Mouse (Mus musculus): ENCODE data around the gene Nfs1. TPM values are rescaled to one million over a fixed set of nuclear protein-coding genes. Genes with fewer than 3 reads are reported as not detected.

Gene Nfs1
- 71.2 and 77.5 TPM in 2 replicates for total RNA-seq (2021)
- long read RNA-seq, experiment 1, transcript Nfs1-201 (13 exons, 2,051 nt) = major isoform, 150 of 169 reads
- long read RNA-seq, experiment 1, partial matches to known transcripts = 7 of 169 reads
- long read RNA-seq, experiment 1, other reads (novel, unspliced or antisense) = 12 of 169 reads
- long read RNA-seq, experiment 2, transcript Nfs1-201 (13 exons, 2,051 nt) = major isoform, 118 of 139 reads
- long read RNA-seq, experiment 2, partial matches to known transcripts = 9 of 139 reads
- long read RNA-seq, experiment 2, other reads (novel, unspliced or antisense) = 11 of 139 reads

DNA sequence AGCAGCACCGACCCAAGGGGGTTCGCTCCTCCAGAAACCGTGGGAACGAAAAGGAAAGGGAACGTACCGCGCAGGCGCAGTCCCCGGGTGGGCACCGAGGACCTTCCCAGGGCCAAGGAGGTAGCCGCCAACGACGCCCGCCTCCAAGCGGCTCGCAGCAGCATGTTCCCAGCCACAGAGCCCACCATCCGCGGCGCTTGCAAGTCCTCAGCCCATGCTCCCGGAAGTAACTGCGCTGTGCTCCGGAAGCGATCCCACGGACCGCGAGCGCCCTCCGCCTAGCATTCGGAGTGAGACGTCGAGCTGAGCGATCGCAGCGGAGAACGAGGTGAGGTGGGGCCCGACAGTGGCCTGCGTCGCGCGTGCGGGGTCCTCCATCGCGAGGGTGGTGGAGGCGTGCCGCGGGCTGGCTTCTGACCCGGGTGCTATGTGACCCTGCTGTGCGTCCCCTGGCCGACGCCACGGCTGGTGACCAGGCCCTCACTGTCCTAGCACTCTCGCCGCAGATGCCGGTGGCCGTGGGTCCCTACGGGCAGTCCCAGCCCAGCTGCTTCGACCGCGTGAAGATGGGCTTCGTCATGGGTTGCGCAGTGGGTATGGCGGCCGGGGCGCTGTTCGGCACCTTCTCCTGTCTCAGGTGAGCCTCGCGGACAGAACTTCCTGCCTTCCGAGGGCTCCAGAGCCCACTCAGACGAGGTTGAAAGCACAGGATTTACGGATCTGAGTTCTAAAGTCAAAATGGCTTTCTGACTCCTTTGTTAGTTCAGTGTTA lies at the start of gene Nfs1, which contains the start of gene Romo1:
Gene Nfs1, minus strand, starts transcription at position 234 of the 772 bp plus-strand sequence.
Gene Romo1, plus strand, starts transcription at position 87 of the 772 bp plus-strand sequence.
- DNase-seq = peak; percentile 96

DNA sequence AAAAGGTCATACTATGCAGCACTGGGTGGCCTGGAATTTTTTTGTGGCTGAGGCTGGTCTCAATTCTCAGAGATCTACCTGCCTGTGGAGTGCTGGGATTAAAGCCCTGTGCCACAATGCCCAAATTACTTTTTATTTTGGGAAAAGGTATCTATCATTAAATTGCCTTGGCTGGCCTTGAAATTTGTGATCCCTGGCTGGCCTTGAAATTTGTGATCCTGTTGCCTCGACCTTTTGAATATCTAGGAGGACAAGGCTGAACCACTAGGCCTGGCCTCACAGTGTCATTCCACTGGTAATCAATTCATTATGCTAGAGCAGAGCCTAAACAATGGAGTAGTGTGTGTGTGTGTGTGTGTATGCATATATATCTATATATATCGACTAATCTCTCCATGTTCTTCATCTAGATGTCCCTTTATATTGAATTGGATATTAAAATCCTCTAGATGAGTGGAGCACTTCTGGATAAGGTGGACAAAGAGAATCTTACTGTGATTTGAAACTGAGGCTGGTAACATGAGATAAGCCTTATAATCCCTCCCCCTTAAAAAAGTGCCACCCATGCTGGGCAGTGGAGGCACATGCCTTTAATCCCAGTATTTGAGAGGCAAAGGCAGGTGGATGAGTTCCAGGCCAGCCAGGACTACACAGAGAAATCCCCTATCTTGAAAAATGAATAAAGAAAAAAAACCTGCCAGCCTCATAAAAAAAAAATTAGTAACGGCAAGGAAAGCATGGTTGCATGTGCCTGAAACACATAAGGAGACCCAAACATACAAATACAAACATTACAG lies 49.3 kb upstream of the Nfs1 start:
- DNase-seq = no peak

DNA sequence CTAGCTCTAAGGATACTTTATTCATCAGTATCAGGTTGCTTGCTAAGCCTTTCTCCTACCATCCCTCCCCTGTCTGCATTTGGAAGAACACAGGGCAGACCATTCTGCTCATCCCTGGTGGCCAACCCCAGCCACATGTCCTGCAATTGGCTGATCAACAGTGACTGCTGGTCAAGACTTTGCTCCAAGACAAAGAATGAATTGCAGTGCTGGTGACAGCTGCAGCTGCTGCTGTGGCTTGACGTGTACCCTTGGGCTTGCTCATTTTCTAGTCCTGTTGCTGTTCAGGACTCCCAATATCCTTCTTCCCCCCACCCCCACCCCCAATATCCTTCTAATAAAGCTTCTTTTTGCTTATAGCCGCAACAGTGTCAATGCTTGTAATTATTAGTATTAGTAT lies 48.1 kb upstream of the Nfs1 start:
- DNase-seq = no peak

DNA sequence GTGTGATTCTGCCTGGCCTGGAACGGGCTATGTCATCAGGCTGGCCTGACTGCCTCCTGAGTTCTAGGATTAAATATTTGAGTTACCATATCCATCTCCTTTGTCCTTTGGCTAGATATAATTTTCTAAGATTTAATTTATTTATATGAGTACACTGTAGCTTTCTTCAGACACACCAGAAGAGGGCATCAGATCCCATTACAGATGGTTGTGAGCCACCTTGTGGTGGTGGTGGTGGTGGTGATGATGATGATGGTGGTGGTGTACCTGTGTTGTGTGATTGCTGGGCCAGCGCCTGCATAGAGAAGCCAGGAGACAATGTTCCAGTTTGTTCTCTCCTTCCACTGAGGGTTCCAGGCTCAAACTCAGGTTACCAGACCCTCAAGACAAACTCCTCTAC lies 47.6 kb upstream of the Nfs1 start:
- no peak for DNase-seq

DNA sequence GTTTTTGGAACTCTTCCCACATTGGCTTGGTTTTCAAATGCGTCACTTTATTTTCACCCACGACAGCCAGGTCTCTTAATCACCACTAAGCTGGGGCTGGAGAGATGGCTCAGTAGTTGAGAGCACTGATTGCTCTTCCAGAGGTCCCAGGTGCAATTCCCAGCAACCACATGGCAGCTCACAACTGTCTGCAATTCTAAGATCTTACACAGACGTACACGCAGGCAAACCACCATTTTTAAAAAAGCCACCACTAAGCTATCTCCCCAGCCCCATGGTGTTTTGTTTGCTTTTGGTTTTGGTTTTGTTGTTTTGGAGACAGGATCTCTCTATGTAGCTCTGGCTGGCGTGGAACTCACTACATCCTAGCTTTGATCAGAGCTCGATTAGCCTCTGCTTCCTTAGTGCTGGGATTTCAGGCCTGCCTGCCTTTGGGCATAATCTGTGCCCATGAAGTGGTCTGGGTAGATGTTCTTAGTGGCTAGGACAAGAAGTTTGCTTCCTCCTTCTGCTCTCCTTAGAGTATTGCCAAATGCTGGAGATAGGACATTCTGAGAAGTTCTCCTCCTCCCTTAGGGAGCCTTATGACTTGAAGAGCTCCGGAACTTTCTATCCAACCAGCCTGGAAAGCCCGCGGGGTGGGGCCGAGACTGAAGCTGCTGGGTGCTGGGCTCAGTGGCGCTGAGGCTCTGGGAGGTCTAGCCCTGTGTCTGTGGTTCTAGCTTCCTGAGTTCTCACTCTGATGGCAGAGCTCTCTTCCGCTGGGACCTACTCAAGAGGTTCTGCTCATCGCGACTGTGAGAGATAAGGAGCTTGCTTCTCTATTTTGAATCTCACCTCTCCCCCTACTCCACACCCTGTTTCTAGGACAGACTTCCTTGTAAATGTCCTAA lies 46.3 kb upstream of the Nfs1 start:
- peak; percentile 34 for DNase-seq

DNA sequence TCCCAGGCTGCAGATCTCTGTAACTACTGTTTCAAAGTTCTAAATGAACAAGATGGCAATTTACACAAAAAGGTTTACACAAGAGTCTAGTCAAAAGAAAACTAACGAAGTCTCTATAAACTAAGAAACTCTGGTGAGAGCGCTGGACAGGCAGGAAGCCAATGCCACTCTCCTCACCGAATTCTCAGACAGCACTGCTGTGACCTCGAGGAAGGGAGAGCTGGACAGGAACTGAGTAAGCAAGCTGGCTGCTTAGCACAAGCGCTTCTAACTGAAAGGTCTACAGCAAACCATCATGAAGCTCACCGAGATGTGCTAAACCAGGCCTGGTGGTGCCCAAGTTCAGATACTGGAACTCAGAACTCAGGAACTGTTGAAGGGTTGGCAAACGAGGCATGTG lies 45.3 kb upstream of the Nfs1 start:
- DNase-seq = peak; percentile 68

DNA sequence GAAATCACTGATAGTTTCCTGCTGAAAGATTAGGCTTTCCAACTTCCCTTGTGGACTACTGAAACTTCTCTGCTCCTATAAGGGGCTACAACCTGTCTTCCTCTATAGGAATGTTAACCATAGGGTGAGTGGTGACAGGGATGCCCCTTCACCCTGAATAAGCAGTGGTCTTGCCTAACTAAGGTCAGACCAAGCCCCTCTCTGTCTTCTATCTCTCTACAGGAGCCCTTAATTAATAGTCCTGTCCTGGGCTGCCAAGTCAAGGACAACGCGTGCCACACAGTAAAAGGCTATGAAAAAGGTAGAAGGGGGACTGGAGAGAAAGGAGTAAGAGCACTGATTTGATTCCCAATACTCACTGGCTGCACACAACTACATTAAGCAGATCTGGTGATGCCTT lies 37.6 kb upstream of the Nfs1 start:
- DNase-seq = no peak

DNA sequence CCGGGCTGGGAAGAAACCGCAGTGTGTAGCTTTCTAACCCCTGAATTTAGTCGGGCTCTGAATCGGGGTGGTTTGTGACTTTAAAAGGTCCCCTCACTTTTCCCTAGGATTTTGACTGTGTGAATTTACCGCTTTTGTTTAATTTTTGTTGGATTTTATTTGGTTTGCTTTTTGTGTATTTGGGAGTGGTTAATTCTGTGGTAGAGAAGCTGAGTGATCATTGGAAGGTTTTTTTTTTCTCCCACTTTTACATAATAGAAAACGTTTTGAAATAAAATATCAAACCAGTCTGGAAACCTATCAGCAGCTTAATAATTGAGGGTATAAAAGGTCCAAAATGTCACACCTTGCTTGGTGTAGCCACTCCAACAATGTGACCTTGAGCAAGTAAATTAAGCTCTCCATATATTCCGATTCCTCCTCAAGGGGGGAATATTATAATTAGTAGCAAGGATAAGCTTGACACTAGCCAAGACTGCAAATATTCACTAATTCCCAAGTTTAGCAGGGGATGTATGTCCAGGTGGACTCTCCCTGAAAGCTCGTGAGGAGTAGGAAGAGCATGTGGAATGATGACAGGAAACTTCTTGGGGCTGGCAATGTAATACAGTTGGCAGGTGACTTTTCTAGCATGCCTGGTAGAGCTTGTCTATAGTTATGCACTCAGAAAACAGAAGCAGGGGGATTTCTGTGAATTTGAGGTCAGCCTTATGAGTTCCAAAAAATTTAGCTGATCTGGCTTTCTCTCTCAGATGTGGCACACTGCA lies 37.0 kb upstream of the Nfs1 start:
- no peak for DNase-seq

DNA sequence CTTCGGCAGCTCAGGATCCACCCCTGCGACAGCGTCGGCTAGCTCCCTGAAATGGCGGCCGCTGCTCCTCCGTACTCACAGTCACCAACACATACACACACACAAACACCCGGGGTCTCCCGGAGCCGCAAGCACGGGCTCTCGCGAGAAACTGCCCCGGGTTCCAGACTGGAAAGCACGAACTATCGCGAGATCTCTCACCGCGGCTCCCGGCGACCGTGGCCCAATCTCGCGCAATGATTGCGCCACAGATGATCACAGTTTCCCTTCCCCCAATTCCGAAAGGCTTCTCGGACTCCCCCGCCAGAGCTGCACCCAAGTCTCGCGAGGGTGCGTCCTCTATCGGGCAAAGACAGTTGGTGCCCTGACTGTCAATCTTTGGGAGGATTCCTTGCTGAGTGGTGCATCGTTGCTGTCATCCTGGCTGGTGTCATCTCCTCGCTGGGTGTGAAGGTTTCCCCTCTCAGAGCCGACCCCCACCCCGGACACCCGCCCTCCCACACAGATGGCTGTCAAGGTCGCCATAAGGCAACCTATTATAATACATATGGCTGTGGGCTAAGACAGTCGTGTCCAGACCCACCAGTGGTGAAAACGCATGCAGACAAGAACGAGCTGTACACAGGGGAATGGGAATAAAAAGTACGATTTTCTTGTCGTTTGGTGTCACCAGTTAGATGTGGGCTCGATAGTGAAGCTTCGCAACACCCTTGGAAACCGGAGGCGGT lies 36.3 kb upstream of the Nfs1 start, which contains the start of gene Rbm39:
Gene Rbm39, minus strand, starts transcription at position 145 of the 728 bp plus-strand sequence.
- peak; percentile 100 for DNase-seq

DNA sequence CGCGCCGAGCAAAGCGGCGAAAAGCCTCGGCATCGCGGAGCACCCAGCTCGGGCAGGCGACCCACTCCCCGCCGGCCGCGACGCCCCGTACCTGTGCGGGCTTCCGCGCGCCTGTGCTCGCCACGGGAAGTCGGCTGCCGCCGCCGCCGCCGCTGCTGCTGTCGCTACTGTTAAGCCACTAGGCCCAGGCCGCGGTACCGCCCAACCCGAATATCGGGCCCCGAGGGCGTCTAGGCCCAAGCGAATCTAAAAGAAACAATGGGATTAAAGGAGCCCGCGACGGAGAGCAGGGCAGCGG lies 35.8 kb upstream of the Nfs1 start:
- DNase-seq = no peak

DNA sequence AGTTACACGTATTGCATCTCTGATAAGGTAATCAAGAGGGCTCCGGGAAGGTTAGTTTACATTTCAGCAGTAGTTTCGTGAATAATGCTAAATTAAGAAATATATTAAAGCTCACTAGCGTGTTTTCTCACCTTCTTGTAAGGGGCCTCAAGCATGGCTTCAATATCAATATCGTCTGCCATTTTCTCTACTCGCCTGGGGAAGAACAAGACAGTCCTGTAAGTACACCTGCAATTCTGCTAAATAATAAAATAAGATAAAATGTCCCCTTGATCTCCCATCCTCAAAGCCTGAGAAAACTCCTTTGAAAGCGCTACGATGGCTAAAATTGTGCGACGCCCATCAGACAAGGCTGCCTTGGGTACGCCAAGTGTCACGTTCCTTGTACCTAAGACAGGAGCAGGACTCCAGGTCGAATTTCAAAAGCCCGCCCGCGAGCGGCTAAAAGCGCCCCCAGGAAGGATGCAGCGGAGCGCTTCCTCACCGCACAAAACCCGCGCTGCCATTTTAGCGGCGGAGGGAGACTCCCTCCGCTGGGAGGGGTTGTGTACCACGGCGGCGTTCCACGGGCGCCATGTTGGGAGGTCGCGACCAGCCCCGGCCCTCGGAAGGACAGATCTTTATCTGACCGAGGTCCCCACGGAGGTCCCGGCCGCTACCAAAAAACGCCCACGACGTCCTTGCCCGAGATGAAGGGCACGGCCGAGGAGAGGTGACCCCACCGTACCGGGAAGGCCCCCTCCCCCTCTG lies 35.2 kb upstream of the Nfs1 start:
- DNase-seq = peak; percentile 92

DNA sequence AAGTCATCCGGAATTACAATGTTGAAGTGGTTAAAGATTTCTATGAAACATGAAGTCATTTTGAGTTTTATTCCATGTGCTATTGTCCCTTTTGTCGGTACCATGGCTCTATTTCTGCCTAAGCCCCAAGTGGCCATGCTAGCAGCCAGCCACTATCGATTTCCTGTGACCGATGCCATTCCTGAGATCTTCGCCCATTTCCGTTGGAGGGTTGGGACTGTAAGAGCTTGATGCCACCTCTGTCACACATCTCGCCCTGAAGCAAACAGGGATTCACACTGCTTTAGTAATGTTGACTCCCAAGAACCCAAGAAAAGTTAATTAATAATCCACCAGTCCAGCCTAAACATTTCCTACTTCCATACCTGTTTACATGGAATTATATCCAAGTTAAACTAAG lies 33.7 kb upstream of the Nfs1 start:
- DNase-seq = no peak

DNA sequence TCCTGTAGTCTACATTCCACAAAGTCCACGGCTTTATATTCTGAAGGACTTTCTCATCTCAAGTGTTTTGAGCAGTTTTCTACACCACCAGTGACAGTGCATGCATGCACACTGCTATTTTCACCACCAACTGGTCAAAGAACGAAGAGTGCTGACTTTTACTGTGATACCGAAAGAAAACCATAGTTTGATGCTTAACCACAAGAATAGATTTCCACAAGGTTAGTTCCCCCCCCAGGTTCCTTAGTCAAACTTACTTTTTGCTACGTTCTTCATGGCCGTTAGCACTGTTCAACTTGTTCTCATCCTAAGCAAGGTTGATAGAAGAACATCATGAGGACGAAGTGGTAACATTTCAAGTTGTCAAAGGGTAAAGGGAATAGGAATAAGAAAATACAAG lies 33.1 kb upstream of the Nfs1 start:
- no peak for DNase-seq

DNA sequence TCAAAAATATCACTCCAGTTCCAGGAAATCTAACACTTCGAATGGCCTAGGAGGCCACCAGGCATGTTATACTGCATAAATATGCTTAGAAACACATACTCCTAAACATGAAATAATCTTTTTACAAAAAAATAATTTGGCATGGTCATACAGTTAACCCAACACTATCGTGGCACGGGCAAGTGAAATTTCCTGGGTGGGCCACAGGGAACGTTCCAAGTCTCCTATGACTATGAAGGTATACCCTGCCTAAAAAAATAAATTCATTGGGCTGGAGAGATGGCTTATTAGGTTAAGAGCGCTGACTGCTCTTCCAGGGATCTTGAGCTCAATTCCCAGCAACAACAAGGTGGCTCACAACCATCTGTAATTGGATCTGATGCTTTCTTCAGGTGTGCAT lies 22.6 kb upstream of the Nfs1 start:
- no peak for DNase-seq

DNA sequence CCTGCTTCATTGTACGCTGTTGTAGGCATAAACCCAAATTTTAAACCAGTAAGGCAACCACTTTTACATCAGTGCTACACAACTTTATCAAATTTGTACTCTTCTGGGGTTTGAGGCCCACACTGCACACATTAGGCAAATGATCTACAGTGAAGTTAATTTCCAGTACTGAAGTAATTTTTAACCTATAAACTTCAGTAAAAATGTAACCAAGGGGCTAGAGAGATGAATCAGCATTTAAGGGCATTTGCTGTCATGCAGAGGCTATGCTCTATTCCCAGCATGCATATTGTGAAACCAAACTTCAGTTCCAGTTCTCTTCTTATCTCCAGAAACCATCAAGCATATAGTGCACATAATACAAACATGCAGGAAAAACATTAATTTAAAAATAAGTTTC lies 21.5 kb upstream of the Nfs1 start:
- DNase-seq = no peak

DNA sequence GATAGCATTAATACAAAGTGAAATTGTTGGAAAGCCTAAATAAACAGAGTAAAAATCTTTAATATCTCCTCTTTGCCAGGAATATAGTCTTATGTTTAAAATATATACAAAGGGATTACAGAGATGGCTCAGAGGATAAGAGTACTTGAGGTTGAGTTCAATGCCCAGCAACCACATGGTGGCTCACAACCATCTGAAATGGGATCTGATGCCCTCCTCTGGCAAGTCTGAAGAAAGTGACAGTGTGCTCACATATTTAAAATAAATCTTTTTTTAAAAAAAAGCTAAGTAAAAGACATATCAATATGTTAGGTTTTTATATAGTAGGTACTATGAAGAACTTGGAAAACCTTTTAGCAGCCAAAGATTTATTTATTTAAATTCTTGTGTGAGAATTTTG lies 7.6 kb upstream of the Nfs1 start:
- no peak for DNase-seq

DNA sequence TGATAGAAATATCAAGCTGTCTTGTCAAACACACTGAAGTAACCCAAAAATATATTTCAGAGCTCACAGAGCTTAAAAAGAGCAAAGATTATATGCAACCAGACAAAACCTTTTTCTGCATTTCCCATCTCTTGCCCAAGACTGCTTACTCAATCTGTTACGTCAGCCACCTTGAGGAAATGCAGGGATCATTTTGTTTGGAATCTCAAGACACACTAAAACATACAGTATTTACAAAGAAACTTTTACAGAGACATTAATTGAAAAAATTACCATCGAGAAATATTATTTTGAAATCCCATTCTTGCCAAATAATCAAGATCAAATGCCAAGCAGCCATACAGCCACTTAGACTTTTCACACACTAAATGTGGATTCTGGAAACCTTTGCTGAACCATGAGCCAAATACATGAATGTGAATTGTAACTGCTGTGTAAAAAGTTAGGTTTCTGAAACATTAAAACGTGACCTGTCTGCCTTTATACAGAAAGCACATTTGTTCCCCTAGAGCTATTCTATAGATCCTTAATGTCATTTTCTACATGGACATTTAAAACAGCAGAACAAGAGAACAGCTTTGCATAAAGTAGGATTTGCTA lies 3.4 kb upstream of the Nfs1 start:
- no peak for DNase-seq

DNA sequence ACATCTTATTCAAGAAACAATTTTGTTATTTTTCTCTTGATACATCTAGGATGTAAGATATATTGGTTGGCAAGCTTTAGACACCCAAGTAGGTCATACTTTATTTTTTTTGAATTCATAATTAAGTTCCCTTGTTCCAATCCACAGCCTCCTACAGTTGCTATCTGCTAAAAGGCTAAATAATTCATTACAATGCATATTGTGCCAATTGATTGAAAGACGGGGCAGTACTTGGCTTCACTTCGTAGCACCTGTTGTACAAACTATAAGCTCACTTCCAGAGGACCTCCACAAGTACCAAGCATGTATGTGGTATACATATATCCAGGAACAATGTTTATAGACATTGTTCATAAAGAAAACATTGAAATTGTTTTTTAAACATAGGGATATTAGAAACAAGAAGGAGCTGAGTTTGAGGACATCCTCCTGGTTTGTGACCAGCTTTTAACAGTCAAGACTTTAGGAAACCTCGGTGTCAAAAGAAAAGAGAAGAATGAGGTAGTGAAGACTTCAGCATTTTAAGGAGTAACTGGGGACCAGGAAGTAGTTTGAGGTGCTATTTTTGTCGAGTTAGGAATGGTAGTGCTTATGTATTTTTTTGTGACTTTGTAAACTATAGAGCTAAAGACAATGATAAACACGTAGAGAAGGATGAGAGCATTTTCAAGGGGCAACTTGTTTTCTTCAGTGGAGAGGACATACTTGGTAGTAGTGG lies 2.4 kb upstream of the Nfs1 start:
- DNase-seq = no peak
